Mouse (Mus musculus) hindbrain, embryonic 12.5 days (tissue): ENCODE data around the gene Ube2j2. TPM values are rescaled to one million over a fixed set of nuclear protein-coding genes. Genes with fewer than 3 reads are reported as not detected.

Experiments
- ATAC-seq: fragments of 200-750 bp; cut with Nextera tagmentation; 2 replicates; pipeline ENCODE4 v1.8.0; 2017; ENCODE audit warnings: moderate TSS enrichment; ENCODE audit not compliant: low FRiP score
- H3K27ac ChIP-seq: fragments of 300-500 bp; sonication (generic); 2 replicates; pipeline ENCODE4 v1.5.1; 2016; ENCODE audit warnings: mild to moderate bottlenecking
- H3K27me3 ChIP-seq: fragments of 300-500 bp; sonication (generic); 2 replicates; pipeline ENCODE4 v1.6.1; 2016; ENCODE audit warnings: mild to moderate bottlenecking
- H3K36me3 ChIP-seq: fragments of 300-500 bp; sonication (generic); 2 replicates; pipeline ENCODE4 v1.6.1; 2016; ENCODE audit warnings: mild to moderate bottlenecking
- H3K4me1 ChIP-seq: fragments of 300-500 bp; sonication (generic); 2 replicates; pipeline ENCODE4 v1.6.1; 2016
- H3K4me2 ChIP-seq: fragments of 300-500 bp; sonication (generic); replicated peaks from 2 replicates; pipeline ENCODE4 v1.6.1; 2016; ENCODE audit warnings: mild to moderate bottlenecking
- H3K4me3 ChIP-seq: fragments of 300-500 bp; sonication (generic); 2 replicates; pipeline ENCODE4 v1.5.1; 2016; ENCODE audit warnings: mild to moderate bottlenecking
- H3K9ac ChIP-seq: fragments of 300-500 bp; sonication (generic); 2 replicates; pipeline ENCODE4 v1.6.1; 2016; ENCODE audit warnings: mild to moderate bottlenecking, moderate library complexity
- H3K9me3 ChIP-seq: fragments of 300-500 bp; sonication (generic); replicated peaks from 2 replicates; pipeline ENCODE4 v1.6.1; 2016; ENCODE audit warnings: mild to moderate bottlenecking
- WGBS: fragments of 180-500 bp; shearing (Covaris S2); methylation state at CpG from one replicate; pipeline ENCODE4 v1.1.7; 2016; 5-methylcytosine and 5-hydroxymethylcytosine counted together
- polyA plus RNA-seq: library from polyadenylated mRNA; unstranded; fragments of >200 nt; fragmentation: Nextera tagmentation; extraction: Ambion mirVana; gene quantifications from 2 replicates; pipeline ENCODE4 v1.2.1, GENCODE M21; 2016

Gene Ube2j2
- polyA plus RNA-seq, 1 experiment from 2014 or later = 149 TPM

DNA sequence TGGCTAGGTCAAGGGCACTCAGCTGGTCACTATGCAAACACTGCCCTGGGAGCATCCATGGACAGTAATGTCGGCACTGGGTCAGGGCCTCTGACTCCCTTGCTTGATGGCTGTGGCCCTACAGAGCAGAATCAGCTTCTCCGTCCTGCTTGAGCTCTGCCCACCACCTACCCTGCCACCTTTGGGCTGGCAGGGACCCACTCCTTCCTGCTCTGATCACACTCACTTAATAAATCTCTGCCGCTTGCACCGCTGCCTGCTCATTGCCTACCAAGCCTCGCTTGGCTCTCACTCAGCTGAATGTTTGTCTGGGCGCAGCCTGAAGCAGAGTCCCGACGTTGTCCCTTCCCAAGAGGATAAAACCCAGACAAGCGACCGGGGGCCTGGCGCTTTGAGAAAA is 36.6 kb upstream of the Ube2j2 start:
- no peak overlapping the region for H3K4me2 ChIP-seq
- no peaks in the 10 kb centered on the region for H3K27me3 ChIP-seq
- no peak overlapping the region for H3K4me3 ChIP-seq
- no peaks in the 10 kb centered on the region for H3K4me1 ChIP-seq
- no peak overlapping the region for H3K9ac ChIP-seq
- H3K36me3 ChIP-seq = peaks cover 54% of the 10 kb centered on the region
- 86% methylated on average over 11 of the region's 11 CpGs for WGBS
- H3K9me3 ChIP-seq = no peaks in the 10 kb centered on the region
- H3K27ac ChIP-seq = no peak overlapping the region
- no peak for ATAC-seq

DNA sequence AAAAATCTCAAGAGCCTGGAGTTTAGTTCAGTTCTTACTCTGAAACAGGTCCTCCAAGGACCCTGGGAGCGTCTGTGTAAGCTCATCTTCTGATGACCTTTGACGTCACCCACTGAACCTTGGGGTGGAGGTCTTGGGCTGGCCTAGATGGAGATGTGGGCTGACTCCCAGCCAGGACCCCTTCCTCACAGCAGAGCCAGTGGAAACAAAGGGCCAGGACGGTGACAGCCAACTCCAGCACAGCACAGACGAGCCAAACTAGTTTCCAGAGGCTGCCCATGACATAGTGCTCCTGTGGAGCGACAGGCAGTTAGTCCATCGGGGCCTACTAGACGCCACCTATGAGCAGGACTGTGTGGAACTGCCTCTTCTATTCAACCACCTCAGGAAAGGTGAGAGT is 35.4 kb upstream of the Ube2j2 start:
- H3K9me3 ChIP-seq = no peaks in the 10 kb centered on the region
- no peak overlapping the region for H3K9ac ChIP-seq
- no peaks in the 10 kb centered on the region for H3K4me1 ChIP-seq
- no peaks in the 10 kb centered on the region for H3K27me3 ChIP-seq
- 81% methylated on average over 7 of the region's 7 CpGs for WGBS
- no peak overlapping the region for H3K27ac ChIP-seq
- no peak for ATAC-seq
- H3K36me3 ChIP-seq = peaks cover 41% of the 10 kb centered on the region
- H3K4me2 ChIP-seq = no peak overlapping the region
- H3K4me3 ChIP-seq = no peak overlapping the region

DNA sequence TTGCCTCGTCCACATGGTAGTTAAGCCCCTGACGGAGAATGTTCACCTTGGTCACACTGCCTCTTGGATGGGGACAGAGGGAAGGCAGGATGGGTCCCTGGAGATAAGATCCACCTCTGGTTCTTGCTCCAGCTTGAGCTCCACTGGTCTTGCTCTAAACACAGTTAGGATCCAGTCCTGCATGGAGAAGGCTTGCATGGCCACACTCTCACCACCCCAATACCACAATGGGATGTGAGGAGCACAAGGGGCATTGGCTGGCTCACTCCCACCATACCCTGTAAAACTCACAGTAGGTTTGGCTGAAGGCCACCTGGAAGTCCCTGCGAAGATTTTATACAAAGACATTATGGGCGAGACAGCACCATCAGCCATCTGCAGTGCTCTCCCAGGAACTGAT is 34.9 kb upstream of the Ube2j2 start:
- WGBS = 95% methylated on average over 4 of the region's 4 CpGs
- H3K27me3 ChIP-seq = no peaks in the 10 kb centered on the region
- no peak overlapping the region for H3K4me3 ChIP-seq
- peaks cover 36% of the 10 kb centered on the region for H3K36me3 ChIP-seq
- no peak overlapping the region for H3K9ac ChIP-seq
- no peak overlapping the region for H3K4me2 ChIP-seq
- no peaks in the 10 kb centered on the region for H3K9me3 ChIP-seq
- no peaks in the 10 kb centered on the region for H3K4me1 ChIP-seq
- no peak overlapping the region for H3K27ac ChIP-seq
- no peak for ATAC-seq

DNA sequence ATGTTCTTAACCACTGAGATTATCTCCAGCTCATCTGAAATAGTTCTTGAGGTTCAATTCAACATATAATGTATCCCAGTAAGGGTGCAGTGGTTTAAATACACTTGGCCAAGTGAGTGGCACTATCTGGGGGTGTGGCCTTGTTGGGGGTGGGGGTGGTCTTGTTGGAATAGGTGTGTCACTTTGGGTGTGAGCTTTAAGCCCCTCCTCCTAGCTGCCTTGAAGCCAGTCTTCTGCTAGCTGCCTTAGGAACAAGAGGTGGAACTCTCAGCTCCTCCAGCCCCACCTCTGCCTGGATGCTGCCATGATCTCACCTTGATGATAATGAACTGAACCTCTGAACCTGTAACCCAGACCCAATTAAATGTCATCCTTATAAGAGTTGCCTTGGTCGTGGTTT is 11.6 kb upstream of the Ube2j2 start:
- no peaks in the 10 kb centered on the region for H3K27me3 ChIP-seq
- H3K4me2 ChIP-seq = no peak overlapping the region
- WGBS = 67% methylated on average over 1 of the region's 1 CpGs
- no peak overlapping the region for H3K9ac ChIP-seq
- H3K36me3 ChIP-seq = no peaks in the 10 kb centered on the region
- no peaks in the 10 kb centered on the region for H3K9me3 ChIP-seq
- no peak overlapping the region for H3K4me3 ChIP-seq
- no peak overlapping the region for H3K27ac ChIP-seq
- no peak for ATAC-seq
- no peaks in the 10 kb centered on the region for H3K4me1 ChIP-seq

DNA sequence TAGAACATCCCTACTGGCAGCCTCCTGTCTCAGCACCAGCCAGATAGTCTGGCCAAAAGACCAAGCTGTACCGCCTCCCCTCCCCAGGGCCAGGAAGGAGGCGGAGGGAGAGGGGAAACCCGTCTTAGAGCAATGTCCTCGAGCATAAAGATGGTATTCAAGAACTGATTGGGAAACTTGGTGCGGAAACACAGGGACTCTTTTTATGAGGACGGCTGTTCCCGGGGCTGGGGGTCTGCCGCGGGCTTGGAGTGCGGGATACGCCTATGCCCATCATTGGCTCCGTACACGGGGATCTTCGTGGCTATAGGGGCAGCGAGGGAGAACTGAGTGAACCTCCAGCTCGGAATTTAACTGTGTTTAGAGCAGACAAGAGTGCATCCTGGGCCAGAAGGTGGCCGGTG is 580 bp upstream of the Ube2j2 start:
- Histone ChIP-seq H3K4me3 (peak overlapping the region; percentile 92), H3K9ac (peak overlapping the region; percentile 91), H3K4me2 (peak overlapping the region; percentile 95), H3K27ac (peak overlapping the region; percentile 88), H3K4me1 (peaks cover 17% of the 10 kb centered on the region), H3K27me3 (no peaks in the 10 kb centered on the region; the same call in 1 of the 2 replicates), H3K36me3 (peaks cover 13% of the 10 kb centered on the region; the same call in 1 of the 2 replicates), H3K9me3 (no peaks in the 10 kb centered on the region)
- WGBS = 1% methylated on average over 17 of the region's 17 CpGs
- ATAC-seq = peak; percentile 66

DNA sequence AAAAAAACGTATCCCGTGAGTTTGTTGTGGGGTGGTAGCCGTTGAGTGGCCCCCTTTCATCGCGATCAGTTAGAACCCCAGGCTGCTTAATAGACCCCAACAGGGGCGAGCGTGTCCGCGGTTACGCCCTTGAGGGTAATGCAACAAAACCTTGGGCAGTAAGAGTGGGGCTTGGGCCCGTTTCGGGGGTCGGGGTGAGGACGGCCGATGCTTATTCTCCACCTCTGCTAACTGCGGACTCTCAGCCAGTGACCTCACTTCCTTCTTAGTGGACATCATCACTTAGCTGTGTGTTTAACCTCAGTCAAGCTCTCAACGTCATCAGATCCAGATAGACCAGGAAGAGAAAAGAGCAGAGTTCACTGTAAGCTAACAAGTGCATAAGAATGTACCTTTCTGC is 640 bp downstream of the Ube2j2 start:
- peak overlapping the region; percentile 95 for H3K4me2 ChIP-seq
- H3K27ac ChIP-seq = peak overlapping the region; percentile 88; the same call in 1 of the 2 replicates
- peaks cover 17% of the 10 kb centered on the region for H3K4me1 ChIP-seq
- H3K36me3 ChIP-seq = peaks cover 22% of the 10 kb centered on the region
- no peaks in the 10 kb centered on the region for H3K9me3 ChIP-seq
- peak; percentile 14; the same call in 1 of the 2 replicates for ATAC-seq
- H3K4me3 ChIP-seq = peak overlapping the region; percentile 92
- H3K9ac ChIP-seq = peak overlapping the region; percentile 91
- under 1% methylated on average over 17 of the region's 17 CpGs for WGBS
- H3K27me3 ChIP-seq = no peaks in the 10 kb centered on the region; the same call in 1 of the 2 replicates

DNA sequence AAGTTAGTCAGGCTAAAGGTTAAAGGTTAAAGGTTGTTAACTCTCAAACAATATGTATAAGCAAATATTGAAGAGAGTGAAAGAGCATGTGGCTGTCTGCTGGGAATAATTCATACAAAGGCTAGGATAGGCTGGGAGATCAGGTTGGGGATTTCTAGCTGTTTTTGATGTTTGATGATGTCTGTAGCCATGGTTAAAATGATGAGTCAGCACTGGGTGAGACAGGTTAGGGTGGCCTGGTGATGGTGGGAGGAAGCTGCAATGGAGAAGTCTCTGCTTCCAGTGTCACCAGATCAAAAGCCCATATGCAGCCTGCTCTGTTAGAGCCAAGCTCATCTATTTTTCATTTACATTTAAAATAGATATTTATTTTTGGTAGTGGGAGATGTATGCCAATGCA is 3.5 kb downstream of the Ube2j2 start:
- H3K4me2 ChIP-seq = no peak overlapping the region
- no peaks in the 10 kb centered on the region for H3K27me3 ChIP-seq
- H3K9ac ChIP-seq = no peak overlapping the region
- H3K4me3 ChIP-seq = no peak overlapping the region
- peaks cover 17% of the 10 kb centered on the region for H3K4me1 ChIP-seq
- no peak for ATAC-seq
- H3K9me3 ChIP-seq = no peaks in the 10 kb centered on the region
- no peak overlapping the region for H3K27ac ChIP-seq
- H3K36me3 ChIP-seq = peaks cover 51% of the 10 kb centered on the region

DNA sequence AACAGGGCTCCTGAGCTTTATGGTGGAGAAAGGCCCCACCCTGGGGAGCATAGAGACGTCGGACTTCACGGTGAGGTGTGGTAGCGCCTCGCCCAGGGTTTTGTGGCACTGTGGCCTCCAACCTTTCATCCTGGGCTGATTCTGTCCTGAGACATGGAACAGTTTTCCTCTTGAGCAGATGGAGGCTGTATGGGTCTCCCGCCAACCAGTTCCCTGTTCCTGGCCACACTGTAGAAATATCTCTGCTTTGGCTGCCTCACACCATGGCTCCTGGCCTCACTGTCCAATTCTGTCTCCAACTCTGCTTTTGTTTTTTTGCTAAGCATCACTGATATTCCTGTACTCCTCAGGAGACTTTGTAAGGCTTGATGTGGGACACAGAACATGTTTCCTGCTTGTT is 11.9 kb downstream of the Ube2j2 start:
- Histone ChIP-seq H3K4me2 (no peak overlapping the region), H3K27ac (no peak overlapping the region), H3K9ac (no peak overlapping the region), H3K4me1 (no peaks in the 10 kb centered on the region), H3K4me3 (no peak overlapping the region), H3K9me3 (no peaks in the 10 kb centered on the region), H3K36me3 (peaks cover 76% of the 10 kb centered on the region), H3K27me3 (no peaks in the 10 kb centered on the region)
- WGBS = 97% methylated on average over 6 of the region's 6 CpGs
- ATAC-seq = no peak

DNA sequence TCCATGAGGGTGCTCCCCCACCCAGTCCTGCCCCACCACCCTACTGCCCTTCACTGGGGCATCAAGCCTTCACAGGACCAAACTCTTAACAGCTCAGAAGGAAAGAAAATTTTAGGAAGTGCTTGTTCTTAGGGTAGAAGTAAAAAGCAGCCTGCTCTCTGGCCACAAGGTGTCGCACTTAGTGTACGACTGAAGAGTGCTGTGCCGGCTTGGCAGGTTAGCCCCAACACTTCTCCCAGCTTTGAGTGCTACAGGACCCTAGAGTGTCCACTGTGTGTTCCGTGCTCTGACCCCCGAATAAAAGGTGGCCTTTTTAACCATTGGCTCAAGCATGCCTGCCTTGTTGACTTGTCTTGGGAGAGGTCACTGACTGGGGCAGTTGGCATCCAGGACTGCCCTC is 15.6 kb downstream of the Ube2j2 start:
- Histone ChIP-seq H3K9ac (no peak overlapping the region), H3K27me3 (no peaks in the 10 kb centered on the region), H3K9me3 (no peaks in the 10 kb centered on the region), H3K4me3 (no peak overlapping the region), H3K36me3 (peaks cover 46% of the 10 kb centered on the region), H3K27ac (no peak overlapping the region), H3K4me1 (peaks cover 19% of the 10 kb centered on the region), H3K4me2 (no peak overlapping the region)
- WGBS = 9% methylated on average over 5 of the region's 5 CpGs
- peak; percentile 53 for ATAC-seq

DNA sequence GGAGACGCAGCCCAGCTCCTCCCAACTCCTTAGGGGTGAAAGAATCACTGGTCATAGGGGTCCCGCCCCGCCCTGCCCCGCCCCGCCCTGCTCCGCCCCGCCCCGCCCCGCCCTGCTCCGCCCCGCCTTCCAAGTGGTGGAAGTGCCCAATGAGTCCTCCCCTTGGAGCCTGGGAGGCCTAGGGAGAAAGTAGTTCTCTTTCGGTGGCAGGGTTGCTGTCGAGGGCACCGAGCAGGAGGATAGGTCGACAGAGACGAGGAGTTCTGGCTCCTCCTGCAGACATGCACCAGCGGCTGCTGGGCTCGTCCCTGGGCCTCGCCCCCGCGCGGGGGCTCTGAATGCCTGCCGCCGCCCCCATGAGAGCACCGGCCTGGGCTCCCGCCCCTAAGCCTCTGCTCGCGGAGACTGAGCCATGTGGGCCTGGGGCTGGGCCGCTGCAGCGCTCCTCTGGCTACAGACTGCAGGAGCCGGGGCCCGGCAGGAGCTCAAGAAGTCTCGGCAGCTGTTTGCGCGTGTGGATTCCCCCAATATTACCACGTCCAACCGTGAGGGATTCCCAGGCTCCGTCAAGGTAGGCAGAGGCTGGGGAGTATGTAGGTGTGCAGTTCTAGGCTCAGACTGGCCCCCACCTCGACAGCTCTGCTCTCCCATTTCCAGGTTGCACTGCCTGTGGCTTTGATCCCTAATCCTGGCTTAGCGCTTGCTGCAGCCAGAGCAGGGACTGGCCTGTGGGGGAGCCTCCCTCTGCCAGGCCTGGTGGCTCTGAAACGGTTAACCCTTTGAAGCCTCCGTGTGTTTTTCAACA is 18.7 kb downstream of the Ube2j2 start, which contains the start of gene C1qtnf12:
Gene C1qtnf12 (plus strand): TSS at position 152 of the 805 bp plus-strand sequence.
- H3K36me3 ChIP-seq = peaks cover 43% of the 10 kb centered on the region

DNA sequence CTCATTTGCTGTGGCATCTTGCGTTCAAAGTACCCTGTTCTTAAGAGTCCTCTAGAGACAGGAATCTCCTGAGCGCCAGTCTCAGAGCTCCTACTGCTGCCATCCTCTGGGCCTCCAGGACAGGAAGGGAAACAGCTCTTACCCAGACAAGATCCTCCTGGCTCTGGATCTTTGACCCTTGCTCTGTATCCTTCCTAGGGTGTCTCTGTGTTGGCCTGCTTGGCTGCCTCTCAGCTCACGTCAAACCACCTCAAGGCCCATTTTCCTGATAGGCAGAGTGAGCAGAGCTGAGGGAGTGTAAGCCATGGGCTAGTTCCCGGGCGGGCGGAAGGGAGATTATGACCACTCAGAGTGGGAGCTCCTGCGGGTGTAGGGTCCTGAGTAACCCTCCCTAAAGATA is 19.5 kb downstream of the Ube2j2 start:
- H3K9ac ChIP-seq = peak overlapping the region; percentile 71
- peaks cover 35% of the 10 kb centered on the region for H3K36me3 ChIP-seq
- no peaks in the 10 kb centered on the region for H3K27me3 ChIP-seq
- peak overlapping the region; percentile 79 for H3K4me2 ChIP-seq
- no peak overlapping the region for H3K27ac ChIP-seq
- peak overlapping the region; percentile 44 for H3K4me3 ChIP-seq
- H3K9me3 ChIP-seq = no peaks in the 10 kb centered on the region
- WGBS = 58% methylated on average over 7 of the region's 7 CpGs
- ATAC-seq = no peak
- H3K4me1 ChIP-seq = peaks cover 19% of the 10 kb centered on the region

More for the DNA sequence above, 18.7 kb downstream of the Ube2j2 start, which contains the start of gene C1qtnf12:
- Histone ChIP-seq H3K9me3 (no peaks in the 10 kb centered on the region), H3K27ac (peak within 1 kb of the TSS; percentile 44), H3K27me3 (no peaks in the 10 kb centered on the region), H3K4me2 (peak within 1 kb of the TSS; percentile 79), H3K4me3 (peak within 1 kb of the TSS; percentile 44), H3K4me1 (peaks cover 19% of the 10 kb centered on the region), H3K9ac (peak within 1 kb of the TSS; percentile 71)
- under 1% methylated on average over 39 of the region's 42 CpGs for WGBS
- ATAC-seq = peak; percentile 71

DNA sequence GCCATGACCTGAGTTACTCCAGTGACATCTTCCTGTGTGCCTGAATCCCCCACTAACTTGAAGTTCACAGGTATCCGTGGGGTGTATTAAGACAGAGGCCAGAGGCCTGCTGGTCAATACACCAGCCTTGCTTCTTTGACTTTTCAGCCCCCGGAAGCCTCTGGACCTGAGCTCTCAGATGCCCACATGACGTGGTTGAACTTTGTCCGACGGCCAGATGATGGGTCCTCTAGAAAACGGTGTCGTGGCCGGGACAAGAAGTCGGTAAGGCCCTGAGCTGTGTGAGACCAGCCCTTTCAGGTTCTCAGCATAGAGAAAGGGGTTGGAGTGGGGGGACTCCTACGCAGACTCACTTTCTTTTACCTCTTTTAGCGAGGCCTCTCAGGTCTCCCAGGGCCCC is 20.8 kb downstream of the Ube2j2 start:
- no peak overlapping the region for H3K4me3 ChIP-seq
- H3K27me3 ChIP-seq = no peaks in the 10 kb centered on the region
- WGBS = 92% methylated on average over 11 of the region's 11 CpGs
- no peak overlapping the region for H3K9ac ChIP-seq
- peaks cover 29% of the 10 kb centered on the region for H3K36me3 ChIP-seq
- H3K4me1 ChIP-seq = peaks cover 19% of the 10 kb centered on the region
- H3K4me2 ChIP-seq = no peak overlapping the region
- H3K27ac ChIP-seq = no peak overlapping the region
- no peak for ATAC-seq
- H3K9me3 ChIP-seq = no peaks in the 10 kb centered on the region
